Mouse (Mus musculus): ENCODE results near the gene Arl5c.
A peak's percentile ranks its signal among the peaks of the same experiment; 100 is the strongest.
"Not testable (repeated sequence)": the region's sequence is repeated elsewhere in the genome, so short reads cannot be mapped to it uniquely, and the experiment has no call there.

Gene Arl5c

DNA sequence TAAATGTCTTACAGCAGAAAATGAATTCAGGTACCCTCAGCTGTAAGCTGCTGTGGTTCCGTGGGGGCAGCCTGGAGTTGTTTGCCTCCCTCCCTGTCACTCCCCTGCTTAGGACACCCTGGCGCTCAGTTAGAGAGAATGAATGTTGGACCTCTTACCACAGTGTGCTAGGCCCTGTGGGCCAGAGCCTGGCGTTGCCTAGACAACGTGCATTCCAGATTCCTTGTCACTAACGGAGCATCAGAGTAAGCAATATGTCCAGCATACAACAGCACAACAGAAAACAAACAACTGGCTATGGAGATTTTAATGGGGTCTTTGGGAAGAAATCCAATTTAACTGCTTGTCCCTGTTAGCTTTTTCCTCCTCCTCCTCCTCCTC, 36.7 kb downstream of the Arl5c start:
- DNase-seq (ENCODE audit: low spot score), result no peak

DNA sequence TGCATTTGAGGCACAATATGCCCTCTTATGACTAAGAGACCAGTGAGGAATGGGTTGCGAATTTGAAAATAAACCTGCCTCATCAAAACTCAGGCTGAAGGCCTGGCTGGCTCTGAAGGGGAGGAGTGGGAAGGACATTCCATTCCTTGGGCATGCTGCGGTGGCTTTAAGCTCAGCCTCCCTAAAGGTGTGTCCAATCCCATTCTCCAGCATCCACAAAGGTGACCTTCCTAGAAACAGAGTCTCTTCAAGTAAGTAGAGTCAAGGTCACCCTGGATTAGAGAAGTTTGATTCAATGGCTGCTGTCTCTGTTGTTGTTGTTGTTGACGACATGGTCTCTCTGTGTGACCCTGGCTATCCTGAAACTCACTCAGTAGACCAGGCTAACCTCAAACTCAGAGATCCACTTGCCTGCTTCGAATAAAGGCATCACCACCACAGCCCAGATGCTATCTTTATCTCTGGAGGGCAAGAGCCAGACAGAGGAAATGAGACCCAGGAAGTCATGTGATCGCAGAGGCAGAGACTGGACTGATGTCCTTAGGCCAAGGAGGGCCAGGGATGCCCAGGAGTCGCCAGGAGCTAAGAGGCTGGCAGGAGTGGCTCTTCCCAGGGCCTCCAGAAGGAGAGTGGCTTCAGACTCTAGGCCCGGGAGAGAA, 37.2 kb downstream of the Arl5c start:
- DNase-seq (ENCODE audit: low spot score), result no peak

DNA sequence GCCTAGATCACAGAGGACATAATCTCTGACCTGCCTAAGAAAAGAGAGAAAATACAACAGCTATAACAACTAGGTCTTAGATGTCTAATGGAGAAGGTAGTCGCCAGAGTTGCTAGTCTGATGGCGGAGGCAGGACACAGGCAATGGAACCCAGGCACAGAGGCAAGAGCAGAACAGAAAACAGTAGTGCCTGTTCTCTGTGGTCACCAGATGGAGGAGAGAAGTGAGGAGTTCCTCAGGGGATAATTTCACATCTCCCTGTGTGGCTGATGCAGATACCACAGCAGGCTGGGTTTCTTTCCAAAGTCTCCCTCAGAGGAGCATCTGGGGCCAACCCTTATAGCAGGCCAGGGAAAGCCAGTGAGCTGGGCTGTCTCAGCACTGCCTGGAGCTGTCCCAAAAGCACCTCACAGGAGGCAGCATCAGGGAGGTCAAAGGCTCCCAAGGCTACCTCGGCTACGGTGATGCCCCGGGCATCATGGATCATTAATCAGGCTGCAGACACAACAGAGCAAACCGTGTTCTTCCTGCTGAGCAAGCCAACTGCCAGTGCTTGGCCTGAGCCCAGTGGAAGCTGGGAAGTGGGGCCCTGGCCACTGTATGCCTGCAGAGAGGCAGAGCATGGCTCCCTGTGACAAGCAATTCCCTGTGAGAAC, 38.9 kb downstream of the Arl5c start:
- peak; percentile 18 for DNase-seq (ENCODE audit: low spot score)

DNA sequence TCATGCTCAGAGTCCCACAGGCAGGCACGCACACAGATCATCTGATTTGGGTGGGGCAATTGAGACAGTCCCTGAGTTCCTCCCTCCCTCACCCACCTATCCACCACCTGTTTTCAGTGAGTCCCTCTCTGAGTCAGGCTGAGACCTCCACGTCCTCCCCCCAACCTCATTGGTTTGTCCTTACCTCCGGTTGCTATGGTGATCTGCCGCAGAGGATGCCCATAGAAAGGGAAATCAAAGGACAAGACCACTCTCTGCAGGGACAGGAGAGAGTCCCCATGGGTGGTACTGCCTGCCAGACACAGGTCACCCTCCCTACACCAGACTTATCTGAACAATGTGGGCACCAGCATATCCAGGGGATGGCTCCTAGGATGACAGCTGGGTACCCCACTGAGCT, 40.1 kb downstream of the Arl5c start:
- no peak for DNase-seq (ENCODE audit: low spot score)

DNA sequence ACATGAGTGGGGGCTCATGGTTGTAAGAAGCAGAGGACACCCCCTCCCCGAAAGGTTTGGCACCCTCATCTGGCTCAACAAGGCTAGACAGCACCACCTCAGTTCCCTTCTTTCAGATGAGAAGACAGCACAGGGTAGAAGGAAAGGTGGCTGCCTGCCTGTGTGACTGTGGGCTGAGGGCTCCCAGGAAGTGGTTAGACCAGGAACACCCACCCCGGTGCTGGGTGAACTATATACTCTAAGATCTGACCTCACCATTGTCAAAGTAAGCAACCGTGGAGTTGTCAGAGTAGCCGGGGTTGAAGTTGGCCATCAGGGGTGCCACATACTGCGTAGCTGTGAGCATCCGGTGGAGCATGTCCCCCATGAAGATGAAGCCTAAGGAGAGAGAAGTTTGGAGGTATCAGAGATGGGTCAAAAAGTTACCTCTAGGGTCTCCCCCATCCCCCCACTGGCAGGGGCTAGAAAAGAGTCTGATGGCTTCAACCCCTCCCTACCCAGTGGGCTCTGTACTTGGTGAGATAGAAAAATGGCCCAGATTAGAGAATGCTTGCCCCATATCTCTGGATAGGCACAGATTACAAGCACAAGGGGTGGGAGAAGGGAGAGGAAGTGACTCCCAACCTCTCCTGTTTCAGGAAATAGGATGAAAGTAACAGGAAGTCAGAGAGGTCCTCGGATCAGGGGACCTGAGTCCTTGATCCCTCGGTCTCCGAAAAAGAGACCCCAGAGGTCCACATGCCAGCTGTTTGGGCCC, 40.7 kb downstream of the Arl5c start:
- no peak for DNase-seq (ENCODE audit: low spot score)

DNA sequence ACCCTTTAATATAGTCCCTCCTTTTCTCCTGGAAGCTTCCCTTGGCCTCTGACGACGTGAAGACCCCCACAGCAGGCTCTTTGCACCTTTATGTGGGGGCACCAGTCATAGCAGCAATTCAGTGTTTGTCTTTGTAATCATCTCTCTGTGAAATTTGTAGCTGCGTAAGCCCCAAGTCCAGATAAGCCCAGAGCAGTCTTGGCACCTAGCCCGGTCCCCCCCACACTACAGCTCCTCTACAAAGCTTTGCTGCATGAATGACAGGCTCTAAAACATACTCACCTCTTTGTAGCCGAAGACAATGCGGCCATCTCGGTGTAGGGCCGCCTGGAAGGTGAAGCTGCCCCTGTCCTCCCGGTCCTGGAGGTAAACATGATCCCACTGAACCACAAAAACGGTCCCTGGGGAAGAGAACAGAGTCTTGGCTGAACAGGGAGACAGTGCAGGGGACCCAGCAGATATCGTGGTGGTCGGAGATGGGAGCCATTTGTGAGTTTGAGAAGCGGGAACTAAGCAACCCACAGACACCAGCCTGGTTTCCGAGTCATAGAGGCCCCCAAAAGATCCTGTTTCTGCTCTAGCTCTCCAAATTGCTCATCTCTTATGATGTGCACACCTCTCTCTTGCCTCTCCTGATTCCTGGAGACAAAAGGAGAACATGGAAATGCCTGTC, 41.4 kb downstream of the Arl5c start:
- no peak for DNase-seq (ENCODE audit: low spot score)

DNA sequence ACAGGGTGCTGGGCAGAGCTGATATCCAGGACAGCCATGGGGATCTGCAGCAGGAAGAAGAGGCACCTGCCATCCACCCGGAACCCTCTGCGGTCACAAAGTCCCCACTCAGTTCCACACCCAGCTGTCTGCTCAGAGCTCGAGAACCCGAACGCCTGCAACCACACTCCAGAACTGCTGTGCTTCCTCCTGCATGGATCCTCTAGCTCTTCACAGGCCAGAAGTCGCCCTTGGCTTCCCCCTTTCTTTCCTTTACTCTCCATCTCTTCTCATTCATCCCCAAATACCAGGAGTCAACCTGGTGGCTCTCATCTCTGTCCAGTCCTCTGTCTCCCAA, 42.1 kb downstream of the Arl5c start:
- DNase-seq (ENCODE audit: low spot score), result no peak

DNA sequence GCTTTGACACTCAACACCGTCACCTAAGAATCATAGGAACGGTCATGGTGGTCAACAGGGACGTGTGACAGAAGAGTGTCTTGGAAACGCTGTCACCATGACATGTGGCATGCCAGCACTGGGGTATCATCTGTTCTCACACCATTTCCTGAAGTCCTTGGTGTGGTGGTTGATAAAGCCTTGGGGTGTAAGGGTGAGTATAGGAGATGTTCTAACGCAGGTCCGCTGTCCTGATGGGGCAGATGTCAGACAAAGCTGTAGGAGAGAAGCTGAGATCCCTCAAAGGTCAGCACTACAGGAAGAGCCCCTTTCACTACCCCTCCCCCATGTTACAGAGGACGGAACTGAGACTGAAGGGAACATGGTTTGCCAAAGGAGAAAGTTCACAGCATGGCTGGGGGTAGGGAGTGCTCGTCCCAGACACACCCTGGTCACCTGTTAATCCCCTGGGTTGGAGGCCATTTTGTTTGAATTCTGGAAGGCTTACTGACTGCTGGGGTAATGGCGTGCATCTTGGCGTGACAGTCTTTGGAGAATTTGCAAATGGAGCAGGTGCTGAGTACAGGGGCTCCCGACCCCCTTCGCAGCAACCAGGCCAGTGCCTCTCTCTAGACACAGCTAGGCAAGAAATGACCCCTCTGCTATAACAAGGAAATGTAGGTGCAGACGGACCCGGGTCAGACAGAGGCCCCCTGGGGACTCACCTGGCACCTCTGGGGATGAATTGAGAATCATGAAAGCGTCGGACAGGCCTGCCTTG, 42.6 kb downstream of the Arl5c start:
- no peak for DNase-seq (ENCODE audit: low spot score)

DNA sequence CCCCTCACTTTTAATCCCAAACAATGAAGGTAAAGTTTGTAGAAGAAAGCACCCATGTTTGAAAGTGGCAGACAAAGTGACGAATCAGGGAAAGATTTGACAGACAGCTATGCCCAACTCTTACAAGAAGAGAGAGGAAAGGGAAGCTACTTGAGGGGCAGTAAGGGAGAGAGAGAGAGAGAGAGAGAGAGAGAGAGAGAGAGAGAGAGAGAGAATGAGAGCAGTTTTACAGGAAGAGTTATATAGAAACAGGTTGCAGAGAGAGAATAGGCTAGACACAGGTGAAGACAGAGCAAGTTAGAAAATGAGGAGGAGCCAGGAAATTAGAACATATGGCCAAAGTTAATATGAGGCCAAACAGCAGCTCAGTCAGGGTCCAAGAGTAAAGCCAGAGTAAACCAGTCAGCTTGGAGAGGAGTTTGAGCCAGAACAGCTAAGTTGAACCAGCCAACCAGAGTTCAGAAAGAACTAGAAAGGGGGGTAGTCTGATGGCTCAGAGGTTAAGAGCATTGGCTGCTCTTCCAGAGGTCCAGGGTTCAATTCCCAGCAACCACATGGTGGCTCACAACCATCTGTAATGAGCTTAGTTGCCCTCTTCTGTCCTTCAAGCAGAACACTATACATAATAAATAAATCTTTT, 43.5 kb downstream of the Arl5c start:
- no peak for DNase-seq (ENCODE audit: low spot score)

DNA sequence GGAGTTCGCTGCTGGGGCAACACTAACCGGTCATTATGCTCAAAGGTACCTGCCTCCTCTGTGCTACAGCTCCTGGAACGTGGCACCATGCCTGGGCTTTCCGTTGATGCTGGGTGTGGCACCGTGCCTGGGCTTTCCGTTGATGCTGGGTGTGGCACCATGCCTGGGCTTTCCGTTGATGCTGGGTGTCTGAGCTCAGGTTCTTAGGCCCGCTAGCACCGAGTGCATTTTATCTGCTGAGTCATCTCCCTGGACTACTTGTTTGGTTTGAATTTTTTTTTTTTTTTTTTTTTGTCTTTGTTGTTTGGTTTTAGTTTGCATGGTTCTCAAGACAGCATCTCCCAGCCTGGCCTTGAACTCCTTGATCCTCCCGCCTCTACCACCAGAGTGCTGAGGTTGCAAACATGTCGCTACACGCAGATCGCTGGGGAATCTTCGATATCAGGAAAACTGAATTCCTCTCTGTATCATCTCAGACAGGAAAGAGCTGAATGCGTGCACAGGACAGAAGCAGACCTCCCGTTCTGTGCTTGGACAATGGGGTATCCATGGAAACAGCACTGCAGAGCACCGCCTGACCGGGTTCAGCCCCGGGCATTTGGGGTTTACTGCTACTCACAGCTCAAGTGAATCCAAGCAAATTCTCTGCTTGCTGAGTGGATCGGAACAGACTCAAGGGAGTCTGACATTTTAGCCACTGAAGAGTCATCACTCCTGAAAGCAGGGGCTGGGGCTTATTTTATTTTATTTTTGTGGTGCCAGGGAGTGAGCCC, 46.1 kb downstream of the Arl5c start:
- DNase-seq (ENCODE audit: low spot score), result peak; percentile 33

DNA sequence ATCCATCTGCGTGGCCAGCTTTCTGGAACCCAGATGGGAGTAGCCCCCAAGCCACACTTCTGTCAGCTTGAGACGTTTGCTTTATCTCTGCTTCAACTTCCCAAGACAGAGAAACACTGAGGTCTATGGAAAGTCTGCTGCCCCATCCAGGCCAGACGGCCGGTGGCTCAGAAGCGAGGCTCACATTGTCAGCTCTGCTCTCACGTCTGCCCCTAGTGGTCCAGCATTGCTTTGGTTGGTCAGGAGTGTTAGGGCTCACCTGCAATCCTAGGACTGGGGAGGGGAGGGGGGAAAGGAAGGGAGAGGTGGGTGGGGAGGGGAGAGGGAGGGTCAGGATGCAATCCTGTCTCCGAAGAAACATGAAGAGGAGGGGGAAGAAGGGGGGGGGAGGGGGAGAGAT, 48.6 kb downstream of the Arl5c start:
- DNase-seq (ENCODE audit: low spot score), result no peak

DNA sequence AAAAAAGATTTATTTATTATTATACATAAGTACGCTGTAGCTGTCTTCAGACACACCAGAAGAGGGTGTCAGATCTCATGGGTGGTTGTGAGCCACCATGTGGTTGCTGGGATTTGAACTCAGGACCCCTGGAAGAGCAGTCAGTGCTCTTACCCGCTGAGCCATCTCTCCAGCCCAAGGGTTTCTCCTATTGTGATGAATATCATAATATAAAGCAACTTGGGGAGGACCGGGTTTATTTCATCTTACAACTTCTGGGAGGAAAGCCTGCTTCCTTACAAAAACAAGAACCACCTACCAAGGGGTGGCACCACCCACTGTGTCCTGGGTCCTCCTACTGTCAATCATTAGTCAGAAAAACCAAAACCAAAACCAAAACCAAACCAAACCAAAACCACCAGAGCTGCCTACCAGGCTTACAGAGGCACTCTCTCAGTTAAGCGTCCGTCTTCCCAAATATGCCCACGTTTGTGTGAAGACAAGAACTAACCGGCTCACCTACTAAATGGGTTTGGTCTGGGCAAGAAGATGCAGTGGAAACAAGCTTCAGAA, 50.2 kb downstream of the Arl5c start:
- not testable (repeated sequence) for DNase-seq (ENCODE audit: low spot score)

DNA sequence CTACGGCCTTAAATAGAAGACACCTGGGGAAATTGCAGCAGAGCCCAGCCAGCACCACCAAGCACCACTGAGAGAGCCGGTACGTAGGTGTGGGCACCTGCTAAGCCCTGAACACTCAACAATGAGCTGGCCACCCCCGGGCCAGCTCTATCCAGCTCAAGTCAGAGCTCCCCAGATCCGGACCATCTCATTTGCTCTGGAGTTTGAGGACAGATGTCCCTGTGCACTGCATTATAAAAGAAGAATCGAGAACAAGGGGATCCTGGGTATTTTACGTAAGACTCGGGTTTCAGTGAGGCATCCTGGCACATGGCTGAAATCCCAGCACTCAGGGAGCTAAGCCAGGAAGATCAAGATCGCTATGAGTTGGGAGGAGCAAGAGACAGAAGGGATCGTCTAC, 51.0 kb downstream of the Arl5c start:
- no peak for DNase-seq (ENCODE audit: low spot score)

DNA sequence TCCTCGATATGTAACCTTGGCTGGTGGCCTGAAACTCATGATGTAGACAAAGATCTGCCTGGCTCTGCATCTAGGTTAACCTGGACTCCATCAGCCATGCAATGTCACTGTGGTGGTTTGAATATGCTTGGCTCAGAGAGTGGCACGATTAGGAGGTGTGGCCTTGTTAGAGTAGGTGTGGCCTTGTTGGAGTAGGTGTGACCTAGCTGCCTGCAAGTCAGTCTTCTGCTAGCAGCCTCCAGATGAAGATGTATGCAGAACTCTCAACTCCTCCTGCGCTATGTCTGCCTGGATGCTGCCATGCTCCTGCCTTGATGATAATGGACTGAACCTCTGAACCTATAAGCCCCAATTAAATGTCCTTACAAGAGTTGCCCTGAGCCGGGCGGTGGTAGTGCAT, 52.7 kb downstream of the Arl5c start:
- DNase-seq (ENCODE audit: low spot score), result no peak

DNA sequence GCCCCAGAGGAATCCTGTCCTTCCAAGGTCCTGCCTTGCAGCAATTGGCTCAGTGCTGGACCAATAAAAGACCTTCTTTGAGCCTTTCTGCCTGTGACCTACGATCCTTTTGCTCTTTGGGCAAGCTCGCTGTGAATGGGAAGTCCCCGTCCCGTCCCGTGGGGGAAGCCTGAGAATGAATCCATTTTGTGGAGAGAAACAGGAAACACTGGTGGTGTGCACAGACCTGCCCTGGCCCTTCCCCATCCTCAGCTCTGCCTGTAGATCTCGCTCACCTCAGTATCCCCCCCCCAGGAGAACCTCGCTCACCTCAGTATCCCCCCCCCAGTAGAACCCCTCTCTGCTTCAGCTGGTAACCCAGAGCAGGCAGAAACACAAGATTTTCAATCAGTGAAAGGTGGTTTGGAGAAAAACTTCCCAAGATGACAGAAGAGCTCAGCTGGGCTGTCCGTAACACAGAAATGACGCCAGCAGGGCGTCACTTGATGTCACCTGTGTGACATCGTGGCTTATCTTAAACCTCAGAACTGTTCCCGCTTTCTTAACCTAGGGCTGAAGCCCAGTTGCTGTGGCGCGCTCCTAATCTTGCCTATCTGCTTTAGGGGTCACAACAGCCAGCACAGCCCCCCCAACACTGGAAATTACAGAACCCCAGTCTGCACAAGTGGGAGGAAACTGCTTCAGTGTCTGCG, 53.4 kb downstream of the Arl5c start:
- no peak for DNase-seq (ENCODE audit: low spot score)
